Mouse (Mus musculus) stomach, embryonic 16.5 days (tissue): ENCODE data around the gene Lhx5. TPM values are rescaled to one million over a fixed set of nuclear protein-coding genes. Genes with fewer than 3 reads are reported as not detected.

Experiments
- ATAC-seq: fragments of 200-750 bp; cut with Nextera tagmentation; 2 replicates; pipeline ENCODE4 v1.8.0; 2017; ENCODE audit warnings: moderate number of reproducible peaks, moderate TSS enrichment; ENCODE audit not compliant: insufficient read depth, low FRiP score
- H3K27ac ChIP-seq: fragments of 300-500 bp; sonication (generic); 2 replicates; pipeline ENCODE4 v1.5.1; 2014; ENCODE audit warnings: low read length
- H3K27me3 ChIP-seq: fragments of 300-500 bp; sonication (generic); 2 replicates; pipeline ENCODE4 v1.6.1; 2014; ENCODE audit warnings: low read length, control low read depth, mixed read lengths; ENCODE audit not compliant: control insufficient read depth, insufficient read depth
- H3K36me3 ChIP-seq: fragments of 300-500 bp; sonication (generic); 2 replicates; pipeline ENCODE4 v1.6.1; 2014; ENCODE audit warnings: low read length; ENCODE audit not compliant: control insufficient read depth, insufficient read depth
- H3K4me1 ChIP-seq: fragments of 300-500 bp; sonication (generic); 2 replicates; pipeline ENCODE4 v1.6.1; 2014; ENCODE audit warnings: low read length, control low read depth, mixed read lengths; ENCODE audit not compliant: control insufficient read depth, insufficient read depth
- H3K4me2 ChIP-seq: fragments of 300-500 bp; sonication (generic); 2 replicates; pipeline ENCODE4 v1.6.1; 2014; ENCODE audit warnings: low read depth, low read length, mixed read lengths
- H3K4me3 ChIP-seq: fragments of 300-500 bp; sonication (generic); replicated peaks from 2 replicates; pipeline ENCODE4 v1.5.1; 2014; ENCODE audit warnings: mild to moderate bottlenecking, low read length
- H3K9ac ChIP-seq: fragments of 300-500 bp; sonication (generic); 2 replicates; pipeline ENCODE4 v1.6.1; 2014; ENCODE audit warnings: low read length
- H3K9me3 ChIP-seq: fragments of 300-500 bp; sonication (generic); replicated peaks from 2 replicates; pipeline ENCODE4 v1.6.1; 2016; ENCODE audit warnings: low read length, control low read depth; ENCODE audit not compliant: control insufficient read depth
- WGBS: fragments of 180-500 bp; shearing (Covaris S2); extraction: QIAGEN DNeasy Blood & Tissue Kit; methylation state at CpG from one replicate; pipeline ENCODE4 v1.1.7; 2014; 5-methylcytosine and 5-hydroxymethylcytosine counted together
- polyA plus RNA-seq: library from polyadenylated mRNA; unstranded; fragments of >200 nt; fragmentation: Nextera tagmentation; extraction: Ambion mirVana; gene quantifications from 2 replicates; pipeline ENCODE4 v1.2.1, GENCODE M21; 2015

Gene Lhx5
- polyA plus RNA-seq, 1 experiment from 2014 or later, result 0.06 TPM

DNA sequence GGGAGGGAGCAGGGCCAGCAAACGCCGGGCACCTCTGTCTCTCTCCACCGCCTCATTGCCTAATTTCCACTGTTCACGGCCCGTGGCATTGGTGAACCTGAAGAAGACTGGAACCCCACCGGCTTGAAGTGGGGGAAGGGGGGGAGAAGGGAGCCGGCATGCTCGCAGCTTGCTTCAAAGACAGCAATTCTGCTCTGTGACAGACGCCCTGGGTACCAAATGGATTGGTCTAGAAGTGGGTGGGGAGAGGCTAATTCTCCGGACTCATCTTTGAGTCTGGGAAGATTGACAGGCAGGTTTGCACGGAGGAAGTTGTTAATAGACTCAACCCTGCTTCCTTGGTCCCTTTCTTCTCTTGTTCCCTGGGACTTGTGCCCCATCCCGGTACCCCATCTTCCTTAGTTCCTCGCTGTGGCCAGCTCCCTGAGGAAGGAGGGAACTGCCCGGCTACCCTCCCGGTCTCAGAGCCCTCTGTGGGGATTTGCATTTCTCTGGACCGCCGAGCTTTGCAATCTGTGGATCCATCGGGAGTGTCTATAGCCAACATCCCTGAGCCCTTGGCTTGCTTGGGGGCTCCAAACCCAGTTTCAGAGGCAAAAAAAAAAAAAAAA is 5.5 kb downstream of the Lhx5 start:
- Histone ChIP-seq H3K27me3 (peaks cover 87% of the 10 kb centered on the region), H3K27ac (no peak overlapping the region)
- 1% methylated on average over 18 of the region's 18 CpGs for WGBS

DNA sequence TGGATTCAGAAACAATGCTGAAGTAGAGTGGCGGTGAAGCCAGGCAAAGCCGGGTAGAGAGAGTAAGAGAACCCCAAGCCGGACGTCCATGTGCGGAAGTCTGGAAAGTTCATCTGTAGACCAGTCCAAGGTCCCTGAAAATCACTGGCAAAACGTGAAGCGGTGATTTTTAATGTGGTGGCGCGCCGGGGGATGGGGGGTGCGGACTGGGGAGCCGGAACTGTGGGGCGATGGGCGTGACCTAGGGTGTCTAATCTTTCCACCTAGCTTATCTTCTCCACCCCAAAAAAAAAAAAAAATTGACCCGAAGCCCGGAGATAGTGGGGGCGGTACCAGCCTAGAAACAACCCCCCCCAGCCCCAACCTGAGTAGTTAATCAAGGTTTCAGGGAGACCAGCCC is 6.0 kb downstream of the Lhx5 start:
- Histone ChIP-seq H3K4me2 (peak overlapping the region; percentile 32; the same call in 1 of the 2 replicates), H3K27ac (no peak overlapping the region), H3K27me3 (peaks cover 81% of the 10 kb centered on the region), H3K9ac (no peak overlapping the region), H3K9me3 (no peaks in the 10 kb centered on the region; the same call in 1 of the 2 replicates), H3K4me1 (peaks cover 14% of the 10 kb centered on the region), H3K4me3 (0 out of 2 replicates have a peak overlapping the region, but pooled peaks have one; percentile 23), H3K36me3 (no peaks in the 10 kb centered on the region)
- 1% methylated on average over 17 of the region's 17 CpGs for WGBS
- no peak for ATAC-seq

More for the DNA sequence above, 5.5 kb downstream of the Lhx5 start:
- no peak for ATAC-seq
- Histone ChIP-seq H3K36me3 (no peaks in the 10 kb centered on the region), H3K4me1 (peaks cover 14% of the 10 kb centered on the region), H3K9ac (no peak overlapping the region), H3K4me2 (no peak overlapping the region), H3K4me3 (no peak overlapping the region), H3K9me3 (no peaks in the 10 kb centered on the region; the same call in 1 of the 2 replicates)

DNA sequence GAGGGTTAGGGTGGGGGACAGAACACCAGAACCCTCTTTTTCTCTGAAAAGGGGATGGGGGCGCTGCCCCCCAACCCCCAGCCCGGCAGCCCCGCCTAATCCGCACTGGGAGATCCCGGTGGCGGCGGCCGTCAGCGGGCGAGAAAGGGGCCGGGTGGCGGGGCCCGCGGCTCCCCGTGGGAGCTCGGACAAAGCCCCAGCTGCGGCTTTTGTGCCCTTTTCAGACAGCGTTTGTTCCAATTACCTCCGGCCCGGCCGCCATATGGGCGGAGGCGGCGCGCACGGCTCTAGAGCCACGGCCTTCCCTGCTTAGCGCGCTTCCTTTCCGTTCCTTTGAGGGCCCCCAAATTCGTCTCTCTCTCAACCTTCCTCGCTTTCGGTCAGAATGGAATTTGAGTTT is 6.5 kb downstream of the Lhx5 start:
- H3K4me2 ChIP-seq, result peak overlapping the region; percentile 32
- no peak overlapping the region for H3K9ac ChIP-seq
- peaks cover 14% of the 10 kb centered on the region for H3K4me1 ChIP-seq
- peaks cover 77% of the 10 kb centered on the region for H3K27me3 ChIP-seq
- no peaks in the 10 kb centered on the region; the same call in 1 of the 2 replicates for H3K9me3 ChIP-seq
- ATAC-seq, result no peak
- whole genome bisulfite sequencing, result under 1% methylated on average over 29 of the region's 33 CpGs
- no peaks in the 10 kb centered on the region for H3K36me3 ChIP-seq
- H3K27ac ChIP-seq, result no peak overlapping the region
- peak overlapping the region; percentile 23 for H3K4me3 ChIP-seq

DNA sequence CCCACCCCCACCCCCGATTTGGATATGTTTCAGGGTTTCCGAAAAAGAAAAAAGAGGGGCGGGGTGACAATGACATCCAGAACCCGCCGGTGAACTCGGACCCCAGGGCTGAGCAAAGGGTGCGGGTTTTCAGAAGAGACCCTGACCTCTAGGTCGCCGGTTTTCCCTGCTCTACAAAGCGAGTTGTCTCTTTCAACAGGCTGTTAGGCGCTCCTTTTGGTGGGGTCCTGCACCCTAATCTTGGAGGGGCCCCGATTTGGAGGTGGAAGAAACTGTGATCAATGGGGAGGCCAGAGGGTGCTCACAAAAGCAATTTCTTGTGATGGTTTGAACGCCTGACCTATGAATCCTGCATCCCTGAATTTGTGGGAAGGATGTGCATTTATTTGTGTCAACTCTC is 7.0 kb downstream of the Lhx5 start:
- Histone ChIP-seq H3K4me1 (peaks cover 14% of the 10 kb centered on the region), H3K36me3 (no peaks in the 10 kb centered on the region), H3K9me3 (no peaks in the 10 kb centered on the region; the same call in 1 of the 2 replicates), H3K27me3 (peaks cover 72% of the 10 kb centered on the region), H3K27ac (no peak overlapping the region), H3K4me3 (no peak overlapping the region), H3K9ac (no peak overlapping the region), H3K4me2 (no peak overlapping the region)
- ATAC-seq, result no peak
- 1% methylated on average over 13 of the region's 13 CpGs for WGBS

DNA sequence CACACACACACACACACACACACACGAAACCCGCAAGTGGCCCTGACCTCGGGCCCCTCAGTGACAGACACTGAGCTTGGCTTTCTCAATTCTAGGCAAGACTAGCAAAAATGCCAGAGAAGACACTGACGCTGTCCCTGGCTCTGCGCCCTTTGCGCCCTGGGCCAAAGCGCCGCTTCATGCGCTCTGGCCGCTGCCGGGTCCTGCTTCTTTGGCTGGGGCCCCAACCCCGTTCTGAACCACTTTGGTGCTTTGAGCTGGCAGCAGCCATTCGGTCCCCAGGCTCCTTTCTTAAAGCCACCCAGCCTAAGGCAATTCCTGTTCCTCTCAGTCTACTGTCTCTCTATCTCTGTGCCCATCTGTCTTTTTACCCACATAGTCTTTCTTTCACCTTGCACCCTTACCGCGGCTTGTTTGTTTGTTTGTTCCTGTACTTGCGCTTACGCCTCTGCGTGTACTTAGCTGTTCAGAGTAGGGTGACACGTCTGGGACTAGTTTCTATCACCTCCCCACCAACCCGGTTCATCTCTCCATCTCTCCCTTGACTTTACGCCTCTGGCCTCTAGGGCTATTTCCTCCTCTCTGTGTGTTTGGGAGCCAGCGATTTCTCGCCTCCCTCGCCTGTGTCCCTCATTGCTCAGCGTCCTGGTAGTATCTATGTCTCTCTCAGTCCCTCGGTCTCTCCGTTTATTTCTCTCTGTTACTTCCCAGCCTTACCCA is 7.7 kb downstream of the Lhx5 start:
- Histone ChIP-seq H3K9ac (no peak overlapping the region), H3K9me3 (no peaks in the 10 kb centered on the region; the same call in 1 of the 2 replicates), H3K36me3 (no peaks in the 10 kb centered on the region), H3K27me3 (peaks cover 68% of the 10 kb centered on the region), H3K4me2 (no peak overlapping the region), H3K27ac (no peak overlapping the region), H3K4me3 (no peak overlapping the region), H3K4me1 (peaks cover 14% of the 10 kb centered on the region)
- WGBS, result 6% methylated on average over 27 of the region's 27 CpGs
- ATAC-seq, result no peak

DNA sequence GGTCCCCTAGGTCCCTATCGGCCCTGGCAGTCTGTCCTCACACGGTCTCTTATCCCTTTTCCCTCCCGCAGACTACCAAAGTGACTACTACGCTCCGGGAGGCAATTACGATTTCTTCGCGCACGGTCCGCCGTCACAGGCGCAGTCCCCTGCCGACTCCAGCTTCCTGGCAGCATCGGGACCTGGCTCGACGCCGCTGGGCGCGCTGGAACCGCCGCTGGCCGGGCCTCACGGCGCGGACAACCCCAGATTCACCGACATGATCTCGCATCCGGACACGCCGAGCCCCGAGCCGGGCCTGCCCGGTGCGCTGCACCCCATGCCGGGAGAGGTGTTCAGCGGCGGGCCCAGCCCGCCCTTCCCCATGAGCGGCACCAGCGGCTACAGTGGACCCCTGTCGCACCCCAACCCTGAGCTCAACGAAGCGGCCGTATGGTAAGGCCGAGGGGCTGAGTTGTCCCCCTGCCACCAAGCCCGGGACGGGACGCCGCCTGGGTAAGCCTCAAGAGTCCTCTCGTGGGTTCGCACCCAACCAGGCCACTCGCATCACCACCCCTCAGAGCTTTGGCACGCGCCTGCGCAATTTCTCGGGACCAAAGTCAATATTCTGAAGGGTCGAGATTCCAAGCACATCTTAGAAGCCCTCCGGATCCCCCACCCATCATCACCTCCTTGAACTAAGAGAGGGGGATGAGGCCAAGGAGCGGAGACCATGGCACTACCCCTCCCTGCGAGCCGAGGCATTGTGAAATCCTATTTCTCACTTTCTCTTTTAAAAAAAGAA is 8.6 kb downstream of the Lhx5 start:
- Histone ChIP-seq H3K4me2 (peak overlapping the region; percentile 45), H3K27me3 (peaks cover 63% of the 10 kb centered on the region), H3K4me3 (peak overlapping the region; percentile 33), H3K9me3 (no peaks in the 10 kb centered on the region; the same call in 1 of the 2 replicates), H3K9ac (no peak overlapping the region; the same call in 1 of the 2 replicates), H3K27ac (no peak overlapping the region), H3K4me1 (peaks cover 14% of the 10 kb centered on the region), H3K36me3 (no peaks in the 10 kb centered on the region)
- under 1% methylated on average over 61 of the region's 61 CpGs for WGBS
- ATAC-seq, result no peak

DNA sequence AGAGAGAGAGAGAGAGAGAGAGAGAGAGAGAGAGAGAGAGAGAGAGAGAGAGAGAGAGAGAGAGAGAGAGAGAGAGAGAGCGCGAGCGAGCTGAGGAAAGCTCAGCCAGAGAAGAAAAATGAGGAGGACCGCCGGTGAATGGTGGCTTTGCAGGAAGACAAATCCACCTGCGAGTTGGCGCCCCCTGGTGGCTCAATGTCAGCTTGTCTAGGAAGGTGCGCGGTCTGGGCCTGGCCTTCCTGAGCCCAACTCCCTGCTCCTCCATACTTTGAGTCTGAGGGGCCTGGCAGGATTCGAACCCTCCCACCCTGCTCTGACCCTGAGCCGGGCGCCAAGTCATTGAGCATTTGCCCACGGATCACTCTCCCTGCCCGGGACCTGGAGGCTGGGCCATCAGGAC is 9.2 kb downstream of the Lhx5 start:
- Histone ChIP-seq H3K27me3 (peaks cover 56% of the 10 kb centered on the region), H3K9me3 (no peaks in the 10 kb centered on the region; the same call in 1 of the 2 replicates), H3K36me3 (no peaks in the 10 kb centered on the region), H3K4me2 (peak overlapping the region; percentile 45), H3K4me3 (peak overlapping the region; percentile 33), H3K27ac (no peak overlapping the region), H3K4me1 (peaks cover 11% of the 10 kb centered on the region), H3K9ac (no peak overlapping the region)
- 5% methylated on average over 14 of the region's 14 CpGs for WGBS
- 0 out of 2 replicates have a peak, but pooled peaks have one; percentile 27 for ATAC-seq

DNA sequence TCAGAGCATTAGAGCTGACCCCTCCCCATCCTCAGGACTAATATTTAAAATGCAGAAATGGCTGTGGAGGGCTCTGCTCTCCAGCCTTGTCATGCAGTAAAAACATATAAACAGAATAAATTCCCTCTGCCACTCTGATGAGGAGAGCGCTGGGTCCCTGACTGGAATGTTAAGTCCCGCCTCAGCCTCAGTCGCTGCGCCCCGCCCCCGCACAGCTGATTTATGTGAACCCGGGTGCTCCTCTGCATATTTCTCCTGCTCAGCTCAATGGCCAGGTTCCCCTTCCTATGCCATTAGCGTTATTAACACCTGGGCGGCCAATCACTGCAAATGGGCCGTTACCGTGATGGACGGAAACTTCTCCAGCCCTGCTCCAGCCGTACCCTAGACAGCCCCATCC is 15.8 kb downstream of the Lhx5 start:
- no peaks in the 10 kb centered on the region for H3K4me1 ChIP-seq
- 15% methylated on average over 13 of the region's 13 CpGs for whole genome bisulfite sequencing
- no peak for ATAC-seq
- H3K4me3 ChIP-seq, result no peak overlapping the region
- H3K27ac ChIP-seq, result no peak overlapping the region
- H3K36me3 ChIP-seq, result no peaks in the 10 kb centered on the region
- H3K9ac ChIP-seq, result no peak overlapping the region
- no peak overlapping the region for H3K4me2 ChIP-seq
- H3K27me3 ChIP-seq, result peaks cover 11% of the 10 kb centered on the region; the same call in 1 of the 2 replicates
- no peaks in the 10 kb centered on the region for H3K9me3 ChIP-seq
